Mouse (Mus musculus) liver, embryonic 13.5 days (tissue): ENCODE measurements around the gene Smim27. TPM values are rescaled to one million over a fixed set of nuclear protein-coding genes. Genes with fewer than 3 reads are reported as not detected.

Experiments
- ATAC-seq: fragments of 200-750 bp; cut with Nextera tagmentation; 2 replicates; pipeline ENCODE4 v1.8.0; 2017; ENCODE audit warnings: low read depth, mild to moderate bottlenecking, moderate number of reproducible peaks, moderate library complexity
- DNase-seq: peaks from one replicate; pipeline ENCODE4 v3.0.0; 2022
- H3K27ac ChIP-seq: fragments of 300-500 bp; sonication (generic); 2 replicates; pipeline ENCODE4 v1.5.1; 2015; ENCODE audit warnings: moderate library complexity, mild to moderate bottlenecking, inconsistent platforms
- H3K27me3 ChIP-seq: fragments of 300-500 bp; sonication (generic); 2 replicates; pipeline ENCODE4 v1.6.1; 2015; ENCODE audit warnings: mild to moderate bottlenecking, inconsistent platforms
- H3K36me3 ChIP-seq: fragments of 300-500 bp; sonication (generic); 2 replicates; pipeline ENCODE4 v1.6.1; 2015; ENCODE audit warnings: mild to moderate bottlenecking, inconsistent platforms
- H3K4me1 ChIP-seq: fragments of 300-500 bp; sonication (generic); replicated peaks from 2 replicates; pipeline ENCODE4 v1.6.1; 2015; ENCODE audit warnings: inconsistent platforms
- H3K4me2 ChIP-seq: fragments of 300-500 bp; sonication (generic); 2 replicates; pipeline ENCODE4 v1.6.1; 2015; ENCODE audit warnings: inconsistent platforms, mild to moderate bottlenecking, moderate library complexity
- H3K4me3 ChIP-seq: fragments of 300-500 bp; sonication (generic); replicated peaks from 2 replicates; pipeline ENCODE4 v1.5.1; 2015; ENCODE audit warnings: mild to moderate bottlenecking, inconsistent platforms
- H3K9ac ChIP-seq: fragments of 300-500 bp; sonication (generic); 2 replicates; pipeline ENCODE4 v1.6.1; 2015; ENCODE audit warnings: mild to moderate bottlenecking, inconsistent platforms
- H3K9me3 ChIP-seq: fragments of 300-500 bp; sonication (generic); replicated peaks from 2 replicates; pipeline ENCODE4 v1.6.1; 2016; ENCODE audit warnings: inconsistent platforms
- WGBS: fragments of 180-500 bp; shearing (Covaris S2); methylation state at CpG from one replicate; pipeline ENCODE4 v1.1.7; 2015; ENCODE audit not compliant: insufficient replicate concordance; 5-methylcytosine and 5-hydroxymethylcytosine counted together
- polyA plus RNA-seq: library from polyadenylated mRNA; unstranded; fragments of >200 nt; fragmentation: Nextera tagmentation; extraction: Ambion mirVana; gene quantifications from 2 replicates; pipeline ENCODE4 v1.2.1, GENCODE M21; 2015

Smim27 gene
- polyA plus RNA-seq, 1 experiment from 2014 or later = 20.3 TPM

DNA sequence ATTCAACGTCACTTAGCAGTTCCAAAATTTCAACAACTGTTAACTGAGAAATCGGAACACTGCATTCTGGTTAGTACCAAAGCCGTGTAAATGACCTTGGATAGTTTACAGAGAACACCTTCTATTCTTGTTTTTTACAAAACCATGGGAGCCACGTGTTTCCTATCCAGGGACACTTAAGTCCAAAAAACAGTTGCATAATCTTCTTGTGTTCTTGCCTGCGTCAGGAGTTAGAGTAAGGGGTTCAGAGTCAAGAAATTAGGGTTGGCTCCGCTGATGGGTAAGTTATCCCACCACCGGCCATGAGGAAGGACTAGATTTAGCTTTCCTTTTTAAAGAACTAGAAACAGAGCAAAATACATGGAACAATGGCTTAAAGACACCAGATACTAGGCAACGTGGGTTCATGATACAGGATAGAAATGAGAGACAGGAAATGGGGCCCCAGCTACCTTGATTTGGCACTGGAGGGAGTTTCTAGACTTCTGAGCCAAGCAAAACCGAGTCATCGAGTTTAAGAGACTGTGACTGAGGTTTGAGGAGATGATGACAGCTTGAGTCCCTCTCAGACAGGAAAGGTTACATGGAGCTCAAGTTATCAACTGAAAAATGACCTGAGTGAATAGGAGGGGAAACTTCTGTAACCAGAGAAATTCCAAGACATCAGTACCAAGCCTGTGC is 33.2 kb downstream of the Smim27 start:
- 48% methylated on average over 10 of the region's 10 CpGs for WGBS
- DNase-seq (no peak), ATAC-seq (no peak)
- H3K9me3 ChIP-seq = no peaks in the 10 kb centered on the region
- H3K4me1 ChIP-seq = peaks cover 10% of the 10 kb centered on the region
- H3K27me3 ChIP-seq = 0 out of 2 replicates have a peak, but pooled peaks cover 5% of the 10 kb centered on the region
- H3K4me3 ChIP-seq = no peak overlapping the region
- no peak overlapping the region for H3K9ac ChIP-seq
- no peak overlapping the region for H3K4me2 ChIP-seq
- no peaks in the 10 kb centered on the region for H3K36me3 ChIP-seq
- no peak overlapping the region for H3K27ac ChIP-seq

DNA sequence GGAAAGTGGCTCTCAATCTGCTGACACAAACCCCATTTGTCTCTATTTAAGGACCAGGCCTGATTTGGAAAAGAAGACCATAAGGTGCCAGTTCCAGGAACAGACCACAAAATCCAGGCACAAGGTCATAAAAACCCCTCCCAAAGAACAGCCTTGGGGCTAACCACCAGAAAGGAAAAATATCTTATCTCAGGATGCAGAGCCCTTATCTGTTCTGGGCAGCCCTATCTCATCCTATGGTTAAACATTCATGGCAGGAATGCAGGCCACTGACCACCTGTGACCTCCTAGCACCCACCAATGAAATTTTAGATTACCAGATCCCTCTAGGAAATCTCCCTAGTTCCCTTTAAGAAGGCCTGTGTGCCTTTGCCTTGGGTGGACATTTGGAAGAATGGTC is 40.3 kb downstream of the Smim27 start:
- H3K27ac ChIP-seq = no peak overlapping the region
- H3K4me3 ChIP-seq = no peak overlapping the region
- no peaks in the 10 kb centered on the region for H3K36me3 ChIP-seq
- H3K9ac ChIP-seq = no peak overlapping the region
- H3K9me3 ChIP-seq = no peaks in the 10 kb centered on the region
- no peak for ATAC-seq
- no peak overlapping the region for H3K4me2 ChIP-seq
- peaks cover 22% of the 10 kb centered on the region for H3K4me1 ChIP-seq
- DNase-seq = no peak
- H3K27me3 ChIP-seq = no peaks in the 10 kb centered on the region

DNA sequence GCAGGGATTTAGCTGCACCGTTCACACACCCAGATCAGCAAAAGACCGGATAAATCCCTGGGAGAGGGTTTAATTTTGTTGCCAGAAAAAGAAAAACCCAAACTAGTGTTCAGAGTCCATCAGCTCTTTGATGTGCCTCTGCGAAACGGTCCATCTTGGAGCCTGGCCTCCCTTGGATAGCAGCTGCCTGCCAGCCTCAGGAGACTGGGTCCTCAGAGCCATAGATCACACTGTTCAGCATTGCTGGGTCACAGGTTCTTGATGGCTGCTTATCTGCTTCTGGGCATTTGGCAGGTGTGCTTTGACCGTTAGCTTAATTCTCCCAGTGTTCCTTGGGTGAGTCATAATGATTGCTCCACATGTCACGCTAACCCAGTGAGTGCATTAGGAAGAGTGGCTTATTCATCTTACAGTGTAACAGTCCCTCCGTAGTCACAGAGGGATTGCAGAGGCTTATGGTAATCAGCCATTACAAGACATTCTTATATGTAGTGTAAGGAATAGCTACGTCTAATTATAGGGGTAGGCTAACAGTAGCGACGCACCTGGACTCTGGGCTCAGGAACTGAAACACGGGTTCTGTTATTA is 41.5 kb downstream of the Smim27 start:
- no peak for DNase-seq
- WGBS = 73% methylated on average over 11 of the region's 11 CpGs
- ATAC-seq = no peak

DNA sequence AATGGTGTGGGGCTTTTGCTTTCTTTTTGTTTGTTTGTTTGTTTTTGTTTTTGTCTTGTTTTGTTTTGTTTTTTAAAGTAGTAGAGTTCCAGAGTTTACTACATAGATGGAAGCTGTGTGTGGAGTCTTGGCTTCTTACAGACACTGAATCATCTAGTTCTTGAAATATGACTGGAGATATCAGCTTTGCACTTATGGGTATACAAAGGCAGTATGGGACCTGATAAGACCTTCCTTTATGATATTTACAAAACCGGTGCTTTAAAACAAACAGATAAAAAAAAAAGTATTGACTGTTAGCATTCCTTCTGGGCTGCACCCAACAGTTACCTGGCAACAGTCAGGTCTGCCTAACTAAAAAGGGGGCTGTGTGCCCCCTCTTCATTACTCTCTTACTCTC is 42.8 kb downstream of the Smim27 start:
- Histone ChIP-seq H3K36me3 (no peaks in the 10 kb centered on the region), H3K4me2 (no peak overlapping the region)

More for the DNA sequence above, 41.5 kb downstream of the Smim27 start:
- peaks cover 22% of the 10 kb centered on the region for H3K4me1 ChIP-seq
- no peak overlapping the region for H3K27ac ChIP-seq
- H3K4me3 ChIP-seq = no peak overlapping the region
- no peaks in the 10 kb centered on the region for H3K9me3 ChIP-seq
- no peak overlapping the region for H3K4me2 ChIP-seq
- no peaks in the 10 kb centered on the region for H3K36me3 ChIP-seq
- no peaks in the 10 kb centered on the region for H3K27me3 ChIP-seq
- no peak overlapping the region for H3K9ac ChIP-seq

DNA sequence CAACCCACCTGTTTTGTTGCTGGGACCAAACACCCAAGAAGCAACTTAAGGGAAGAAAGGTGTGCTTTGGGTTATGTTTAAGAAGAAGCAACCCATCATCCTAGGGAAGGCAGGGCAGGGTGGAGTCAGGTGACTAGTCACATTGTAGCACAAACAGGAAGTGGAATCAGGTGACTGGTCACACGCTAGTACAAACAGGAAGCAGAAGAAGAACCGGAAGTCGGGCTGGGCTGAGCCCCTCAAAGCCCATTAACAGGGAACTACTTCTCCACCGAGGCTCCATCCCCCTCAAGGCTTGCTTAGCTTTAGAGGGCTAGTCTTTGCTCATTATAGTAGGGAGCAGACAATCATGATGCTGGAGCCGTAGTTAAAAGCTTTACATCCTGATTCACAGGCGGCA is 43.6 kb downstream of the Smim27 start:
- ATAC-seq (no peak), DNase-seq (no peak)
- H3K9ac ChIP-seq = no peak overlapping the region
- H3K4me1 ChIP-seq = peaks cover 22% of the 10 kb centered on the region
- H3K27me3 ChIP-seq = no peaks in the 10 kb centered on the region
- no peaks in the 10 kb centered on the region for H3K36me3 ChIP-seq
- H3K4me3 ChIP-seq = no peak overlapping the region
- H3K4me2 ChIP-seq = no peak overlapping the region
- 37% methylated on average over 6 of the region's 6 CpGs for WGBS
- no peak overlapping the region for H3K27ac ChIP-seq
- no peaks in the 10 kb centered on the region for H3K9me3 ChIP-seq

More for the DNA sequence above, 42.8 kb downstream of the Smim27 start:
- Histone ChIP-seq H3K4me1 (peaks cover 22% of the 10 kb centered on the region), H3K9ac (no peak overlapping the region), H3K4me3 (no peak overlapping the region), H3K27ac (no peak overlapping the region), H3K27me3 (no peaks in the 10 kb centered on the region), H3K9me3 (no peaks in the 10 kb centered on the region)
- DNase-seq (no peak), ATAC-seq (peak; percentile 63)
- WGBS = 9% methylated on average over 1 of the region's 1 CpGs

DNA sequence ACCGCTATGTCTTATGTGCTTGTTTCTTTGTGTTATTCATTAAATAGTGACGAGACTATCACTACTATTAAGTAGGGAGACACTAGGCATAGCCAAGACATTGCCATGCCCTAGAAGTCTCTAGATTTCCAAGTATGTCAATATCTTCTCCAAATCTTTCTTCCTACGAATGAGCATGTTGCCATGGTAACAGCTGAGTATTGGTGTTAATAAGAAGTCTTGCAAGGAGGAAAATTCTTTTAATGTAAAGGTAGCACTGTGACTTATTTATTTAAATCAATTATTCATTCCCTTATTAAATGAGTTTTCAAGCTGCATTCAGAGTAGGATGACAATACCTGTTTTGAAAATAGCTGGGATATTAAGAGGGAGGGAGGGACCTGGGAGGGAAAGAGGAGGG is 48.0 kb downstream of the Smim27 start:
- no peak for DNase-seq
- H3K27me3 ChIP-seq = no peaks in the 10 kb centered on the region
- H3K36me3 ChIP-seq = no peaks in the 10 kb centered on the region
- H3K4me2 ChIP-seq = no peak overlapping the region
- no peak overlapping the region for H3K9ac ChIP-seq
- no peaks in the 10 kb centered on the region for H3K9me3 ChIP-seq
- no peak for ATAC-seq
- 65% methylated on average over 3 of the region's 3 CpGs for WGBS
- H3K4me1 ChIP-seq = 0 out of 2 replicates have a peak, but pooled peaks cover 2% of the 10 kb centered on the region
- no peak overlapping the region for H3K27ac ChIP-seq
- H3K4me3 ChIP-seq = no peak overlapping the region

Other genes starting within 250 kb of the Smim27 start
- 20.9 and 24.9 TPM in 2 replicates for gene Aco1, start 126.5 kb upstream of the Smim27 start, polyA plus RNA-seq
- 2.8 and 3.6 TPM in 2 replicates for gene Ddx58, start 29.8 kb upstream of the Smim27 start, polyA plus RNA-seq
- gene Topors, start 271 bp downstream of the Smim27 start, polyA plus RNA-seq = 18.3 and 21.4 TPM in 2 replicates
- 197 and 202 TPM in 2 replicates for gene Ndufb6, start 9.8 kb downstream of the Smim27 start, polyA plus RNA-seq
- 0.08 and 0.30 TPM in 2 replicates for gene Tmem215, start 202.6 kb downstream of the Smim27 start, polyA plus RNA-seq